Mouse (Mus musculus): ENCODE measurements around the gene Nasp. TPM values are rescaled to one million over a fixed set of nuclear protein-coding genes. Genes with fewer than 3 reads are reported as not detected.

Gene Nasp
- polyA plus RNA-seq, 1 experiment from 2014 or later = 174 TPM

- 89% methylated on average over 4 of the region's 4 CpGs for WGBS
- H3K9me3 ChIP-seq = no peaks in the 10 kb centered on the region
- H3K4me1 ChIP-seq = peaks cover 15% of the 10 kb centered on the region
- no peak for DNase-seq (ENCODE audit: low spot score)
- H3K36me3 ChIP-seq = peaks cover 47% of the 10 kb centered on the region
- H3K4me3 ChIP-seq = no peak overlapping the region
- no peaks in the 10 kb centered on the region for H3K27me3 ChIP-seq (ENCODE audit: insufficient read depth, poor library complexity, severe bottlenecking)
- no peak overlapping the region for H3K27ac ChIP-seq
Observed at GRCm38 (mm10) chr4:116624831-116625230, 2.9 kb downstream of the Nasp start.

GRCm38 (mm10) chr4:116615237-116615636 is 12.5 kb downstream of the Nasp start:
- no peak overlapping the region for H3K4me3 ChIP-seq
- peaks cover 95% of the 10 kb centered on the region for H3K36me3 ChIP-seq
- no peak overlapping the region for H3K27ac ChIP-seq
- no peaks in the 10 kb centered on the region for H3K9me3 ChIP-seq
- no peaks in the 10 kb centered on the region for H3K4me1 ChIP-seq
- no peaks in the 10 kb centered on the region for H3K27me3 ChIP-seq (ENCODE audit: insufficient read depth, poor library complexity, severe bottlenecking)
- 97% methylated on average over 2 of the region's 2 CpGs for WGBS
- DNase-seq (ENCODE audit: low spot score) = no peak

- Histone ChIP-seq H3K4me1 (no peaks in the 10 kb centered on the region), H3K4me3 (no peak overlapping the region), H3K36me3 (peaks cover 94% of the 10 kb centered on the region), H3K27me3 (ENCODE audit: insufficient read depth, poor library complexity, severe bottlenecking) (no peaks in the 10 kb centered on the region), H3K9me3 (no peaks in the 10 kb centered on the region), H3K27ac (no peak overlapping the region)
- no peak for DNase-seq (ENCODE audit: low spot score)
- WGBS = 91% methylated on average over 2 of the region's 2 CpGs
Observed at GRCm38 (mm10) chr4:116612621-116613020, 15.1 kb downstream of the Nasp start.

GRCm38 (mm10) chr4:116596978-116597881 is 30.5 kb downstream of the Nasp start:
- Histone ChIP-seq H3K4me1 (peaks cover 23% of the 10 kb centered on the region), H3K27me3 (ENCODE audit: insufficient read depth, poor library complexity, severe bottlenecking) (no peaks in the 10 kb centered on the region), H3K27ac (peak overlapping the region; percentile 87), H3K4me3 (peak overlapping the region; percentile 74), H3K9me3 (no peaks in the 10 kb centered on the region; the same call in 1 of the 2 replicates), H3K36me3 (peaks cover 49% of the 10 kb centered on the region)
- peak; percentile 97 for DNase-seq (ENCODE audit: low spot score)
- WGBS = under 1% methylated on average over 50 of the region's 50 CpGs

GRCm38 (mm10) chr4:116596379-116596778 is 31.4 kb downstream of the Nasp start, which contains the start of gene Ccdc17:
TSS of gene Ccdc17 (plus strand) at chr4:116596654.
- 28% methylated on average over 5 of the region's 5 CpGs for WGBS
- H3K27me3 ChIP-seq (ENCODE audit: insufficient read depth, poor library complexity, severe bottlenecking) = no peaks in the 10 kb centered on the region
- no peak for DNase-seq (ENCODE audit: low spot score)
- peak within 1 kb of the TSS; percentile 87 for H3K27ac ChIP-seq
- H3K4me3 ChIP-seq = peak within 1 kb of the TSS; percentile 74
- H3K36me3 ChIP-seq = peaks cover 49% of the 10 kb centered on the region
- no peaks in the 10 kb centered on the region; the same call in 1 of the 2 replicates for H3K9me3 ChIP-seq
- H3K4me1 ChIP-seq = peaks cover 23% of the 10 kb centered on the region

GRCm38 (mm10) chr4:116595793-116596192 is 31.9 kb downstream of the Nasp start:
- H3K4me3 ChIP-seq = no peak overlapping the region
- H3K9me3 ChIP-seq = no peaks in the 10 kb centered on the region; the same call in 1 of the 2 replicates
- 78% methylated on average over 8 of the region's 8 CpGs for WGBS
- H3K36me3 ChIP-seq = peaks cover 49% of the 10 kb centered on the region
- H3K27me3 ChIP-seq (ENCODE audit: insufficient read depth, poor library complexity, severe bottlenecking) = no peaks in the 10 kb centered on the region
- H3K27ac ChIP-seq = no peak overlapping the region
- peaks cover 23% of the 10 kb centered on the region for H3K4me1 ChIP-seq
- DNase-seq (ENCODE audit: low spot score) = no peak

- Histone ChIP-seq H3K4me3 (peak overlapping the region; percentile 87), H3K27ac (peak overlapping the region; percentile 95), H3K4me1 (peaks cover 9% of the 10 kb centered on the region; the same call in 1 of the 2 replicates), H3K36me3 (peaks cover 16% of the 10 kb centered on the region), H3K9me3 (no peaks in the 10 kb centered on the region), H3K27me3 (ENCODE audit: insufficient read depth, poor library complexity, severe bottlenecking) (no peaks in the 10 kb centered on the region)
- 3% methylated on average over 15 of the region's 15 CpGs for WGBS
- DNase-seq (ENCODE audit: low spot score) = no peak
Observed at GRCm38 (mm10) chr4:116558151-116558882, 69.4 kb downstream of the Nasp start.

GRCm38 (mm10) chr4:116557306-116558121 is 70.2 kb downstream of the Nasp start, which contains the start of gene Gpbp1l1:
TSS of gene Gpbp1l1 (plus strand) at chr4:116557658.
- Histone ChIP-seq H3K36me3 (peaks cover 24% of the 10 kb centered on the region), H3K4me3 (peak within 1 kb of the TSS; percentile 87), H3K27me3 (ENCODE audit: insufficient read depth, poor library complexity, severe bottlenecking) (no peaks in the 10 kb centered on the region), H3K4me1 (peaks cover 9% of the 10 kb centered on the region; the same call in 1 of the 2 replicates), H3K9me3 (no peaks in the 10 kb centered on the region), H3K27ac (peak within 1 kb of the TSS; percentile 95)
- peak; percentile 99 for DNase-seq (ENCODE audit: low spot score)
- WGBS = under 1% methylated on average over 78 of the region's 78 CpGs

GRCm38 (mm10) chr4:116556561-116557305 is 71.0 kb downstream of the Nasp start:
- Histone ChIP-seq H3K4me1 (peaks cover 9% of the 10 kb centered on the region; the same call in 1 of the 2 replicates), H3K27me3 (ENCODE audit: insufficient read depth, poor library complexity, severe bottlenecking) (no peaks in the 10 kb centered on the region), H3K9me3 (no peaks in the 10 kb centered on the region), H3K27ac (peak overlapping the region; percentile 95), H3K4me3 (peak overlapping the region; percentile 87), H3K36me3 (peaks cover 25% of the 10 kb centered on the region)
- DNase-seq (ENCODE audit: low spot score) = peak; percentile 97
- WGBS = under 1% methylated on average over 28 of the region's 28 CpGs

GRCm38 (mm10) chr4:116555413-116556300 is 72.1 kb downstream of the Nasp start, which contains the start of gene Tmem69:
TSS of gene Tmem69 (minus strand) at chr4:116555936.
- peak within 1 kb of the TSS; percentile 87 for H3K4me3 ChIP-seq
- WGBS = 4% methylated on average over 23 of the region's 23 CpGs
- H3K27ac ChIP-seq = peak within 1 kb of the TSS; percentile 95
- no peaks in the 10 kb centered on the region for H3K9me3 ChIP-seq
- H3K36me3 ChIP-seq = peaks cover 19% of the 10 kb centered on the region
- DNase-seq (ENCODE audit: low spot score) = peak; percentile 88
- H3K27me3 ChIP-seq (ENCODE audit: insufficient read depth, poor library complexity, severe bottlenecking) = no peaks in the 10 kb centered on the region
- peaks cover 9% of the 10 kb centered on the region; the same call in 1 of the 2 replicates for H3K4me1 ChIP-seq

- H3K27ac ChIP-seq = no peak overlapping the region
- H3K9me3 ChIP-seq = no peaks in the 10 kb centered on the region
- no peaks in the 10 kb centered on the region for H3K4me1 ChIP-seq
- 90% methylated on average over 3 of the region's 3 CpGs for WGBS
- H3K4me3 ChIP-seq = no peak overlapping the region
- DNase-seq (ENCODE audit: low spot score) = no peak
- peaks cover 18% of the 10 kb centered on the region for H3K36me3 ChIP-seq
- no peaks in the 10 kb centered on the region for H3K27me3 ChIP-seq (ENCODE audit: insufficient read depth, poor library complexity, severe bottlenecking)
Observed at GRCm38 (mm10) chr4:116553035-116553434, 74.7 kb downstream of the Nasp start.
